Mouse (Mus musculus) activated CD4-positive, CD25-positive, alpha-beta regulatory T cell, adult 4 months (primary cell): Measurements from ENCODE around the gene Exosc8. TPM values are rescaled to one million over a fixed set of nuclear protein-coding genes. Genes with fewer than 3 reads are reported as not detected.
"Not testable (repeated sequence)": the region's sequence is repeated elsewhere in the genome, so short reads cannot be mapped to it uniquely, and the experiment has no call there.

Experiments used
- ATAC-seq: one replicate; pipeline ENCODE4 v1.8.0; 2017
- polyA plus RNA-seq, 2 experiments: library from polyadenylated mRNA; unstranded; fragments of 100-300 nt; shearing (Covaris generic); gene quantifications; one replicate each; pipeline ENCODE4 v1.2.1; 2017

Gene Exosc8
- polyA plus RNA-seq, 2 experiments from 2014 or later = 205 to 218 TPM

GRCm38 (mm10) chr3:54734411-54735246 is 564 bp downstream of the Exosc8 start:
- peak; percentile 71 for ATAC-seq

- ATAC-seq = no peak
Observed at GRCm38 (mm10) chr3:54732371-54732770, 2.8 kb downstream of the Exosc8 start.

GRCm38 (mm10) chr3:54731626-54732150 is 3.5 kb downstream of the Exosc8 start:
- ATAC-seq = no peak

GRCm38 (mm10) chr3:54728100-54728499 is 7.1 kb downstream of the Exosc8 start:
- no peak for ATAC-seq

GRCm38 (mm10) chr3:54727588-54727987 is 7.6 kb downstream of the Exosc8 start:
- ATAC-seq = no peak

- no peak for ATAC-seq
Observed at GRCm38 (mm10) chr3:54725344-54725743, 9.8 kb downstream of the Exosc8 start.

- peak; percentile 93 for ATAC-seq
Observed at GRCm38 (mm10) chr3:54723741-54724500, 11.3 kb downstream of the Exosc8 start.

- no peak for ATAC-seq
Observed at GRCm38 (mm10) chr3:54718947-54719346, 16.2 kb downstream of the Exosc8 start.

- ATAC-seq = no peak
Observed at GRCm38 (mm10) chr3:54717348-54717747, 17.8 kb downstream of the Exosc8 start.

- ATAC-seq = no peak
Observed at GRCm38 (mm10) chr3:54715461-54715860, 19.7 kb downstream of the Exosc8 start.

- no peak for ATAC-seq
Observed at GRCm38 (mm10) chr3:54714253-54714652, 20.9 kb downstream of the Exosc8 start, which contains the start of gene Gm21958. Gene Gm21958 (minus strand): TSS chr3:54714353.

GRCm38 (mm10) chr3:54708972-54709371 is 26.2 kb downstream of the Exosc8 start:
- ATAC-seq = peak; percentile 91

- ATAC-seq = not testable (repeated sequence)
Observed at GRCm38 (mm10) chr3:54704106-54704505, 31.1 kb downstream of the Exosc8 start.

- no peak for ATAC-seq
Observed at GRCm38 (mm10) chr3:54699759-54700301, 35.4 kb downstream of the Exosc8 start.

- ATAC-seq = peak; percentile 12
Observed at GRCm38 (mm10) chr3:54693056-54693415, 42.2 kb downstream of the Exosc8 start.

- ATAC-seq = peak; percentile 97
Observed at GRCm38 (mm10) chr3:54692202-54693055, 42.8 kb downstream of the Exosc8 start, which contains the start of gene Supt20. Gene Supt20 (plus strand): TSS chr3:54692807.

GRCm38 (mm10) chr3:54689091-54689490 is 46.1 kb downstream of the Exosc8 start:
- no peak for ATAC-seq

- ATAC-seq = no peak
Observed at GRCm38 (mm10) chr3:54687245-54687644, 47.9 kb downstream of the Exosc8 start.

- no peak for ATAC-seq
Observed at GRCm38 (mm10) chr3:54685202-54685601, 50.0 kb downstream of the Exosc8 start.

- ATAC-seq = no peak
Observed at GRCm38 (mm10) chr3:54681310-54682204, 53.6 kb downstream of the Exosc8 start.
